Mouse (Mus musculus) liver, adult 2 months (tissue): ENCODE measurements around the gene Sys1.

Source experiments
- CTCF ChIP-seq: fragments of 200-500 bp; IDR thresholded peaks from 2 replicates; pipeline ENCODE4 v1.5.1; 2011; ENCODE audit warnings: low read depth, low read length, control low read depth
- POLR2A ChIP-seq: fragments of 200-500 bp; IDR thresholded peaks from 2 replicates; pipeline ENCODE4 v1.6.1; 2011; ENCODE audit warnings: low read length, control low read depth; ENCODE audit not compliant: insufficient read depth; ENCODE audit errors: extremely low read depth

- TF ChIP-seq POLR2A (no peak), CTCF (no peak)
These were observed 351 bp upstream of the Sys1 start for GRCm38 (mm10) chr2:164456413-164456812.
